Mouse (Mus musculus) heart, adult 18-20 months (tissue): ENCODE measurements around the gene Cemip2. TPM values are rescaled to one million over a fixed set of nuclear protein-coding genes. Genes with fewer than 3 reads are reported as not detected.

Experiments used
- DNase-seq, 2 experiments: peaks; one replicate each; pipeline ENCODE4 v3.0.0; 2021 to 2022; ENCODE audit warnings: mixed read lengths in 1 of 2
- total RNA-seq, 2 experiments: library from RNA; stranded (reverse); gene quantifications; 2 replicates each; pipeline ENCODE4 v1.2.3; 2021

Cemip2 gene
- total RNA-seq, 2 experiments from 2014 or later = 11.0 to 11.3 TPM

GRCm38 (mm10) chr19:21814433-21815020 lies 36.4 kb downstream of the Cemip2 start:
- DNase-seq = no peak

DNA sequence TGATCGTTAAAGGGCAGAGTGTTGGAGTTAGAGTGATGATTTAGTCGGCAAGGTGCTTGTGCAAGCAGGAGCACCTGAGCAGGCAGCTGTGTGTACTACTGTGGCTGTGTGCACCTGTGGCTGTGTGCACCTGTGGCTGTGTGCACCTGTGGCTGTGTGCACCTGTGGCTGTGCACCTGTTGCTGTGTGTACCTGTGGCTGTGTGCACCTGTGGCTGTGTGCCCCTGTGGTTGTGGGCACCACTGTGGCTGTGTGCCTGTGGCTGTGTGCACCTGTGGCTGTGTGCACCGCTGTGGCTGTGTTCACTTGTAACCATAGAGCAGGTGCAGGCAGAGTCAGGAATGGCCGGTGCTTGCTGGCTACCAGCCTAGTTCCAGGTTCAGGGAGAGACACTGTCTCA lies 38.1 kb downstream of the Cemip2 start:
- no peak for DNase-seq

DNA sequence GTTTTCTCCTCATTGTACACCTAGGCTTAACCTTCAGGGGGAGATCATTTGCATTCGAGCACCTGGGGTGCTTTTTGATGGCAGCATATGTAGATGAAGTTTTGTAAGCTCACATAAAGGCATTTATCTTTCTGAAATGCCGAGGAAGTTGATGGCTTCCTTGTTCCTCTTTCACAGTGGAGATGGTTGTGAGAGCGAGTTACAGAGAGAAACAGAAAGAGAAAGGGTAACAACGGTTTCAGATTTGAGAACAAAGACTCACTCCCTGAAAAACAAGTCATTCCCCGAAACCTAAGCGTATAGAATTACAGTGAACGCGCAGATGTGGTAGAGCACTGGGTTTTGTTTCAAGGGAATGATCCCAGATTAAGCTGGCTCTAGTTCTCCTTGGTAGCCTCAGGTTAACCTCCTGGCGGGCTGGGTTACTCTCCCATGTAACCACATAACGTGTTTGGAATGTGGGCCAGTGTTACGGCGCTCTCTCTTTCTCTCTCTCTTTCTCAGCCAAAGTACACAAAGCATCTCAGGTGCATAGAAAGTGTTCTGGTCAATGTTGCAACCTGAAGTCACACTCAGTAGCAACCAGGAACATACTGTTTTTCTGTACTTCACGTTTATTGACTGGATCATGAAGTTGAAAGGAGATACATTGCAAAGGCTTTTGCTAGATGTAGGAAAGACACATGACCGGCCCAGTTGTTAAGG lies 40.0 kb downstream of the Cemip2 start:
- no peak for DNase-seq

- DNase-seq = peak; percentile 45 to 46
These were observed 41.4 kb downstream of the Cemip2 start for GRCm38 (mm10) chr19:21819585-21819984.

- DNase-seq = peak; percentile 22 to 24
These were observed 42.0 kb downstream of the Cemip2 start for GRCm38 (mm10) chr19:21820126-21820525.

GRCm38 (mm10) chr19:21821877-21822276 lies 43.7 kb downstream of the Cemip2 start:
- peak; percentile 38 to 55 for DNase-seq

DNA sequence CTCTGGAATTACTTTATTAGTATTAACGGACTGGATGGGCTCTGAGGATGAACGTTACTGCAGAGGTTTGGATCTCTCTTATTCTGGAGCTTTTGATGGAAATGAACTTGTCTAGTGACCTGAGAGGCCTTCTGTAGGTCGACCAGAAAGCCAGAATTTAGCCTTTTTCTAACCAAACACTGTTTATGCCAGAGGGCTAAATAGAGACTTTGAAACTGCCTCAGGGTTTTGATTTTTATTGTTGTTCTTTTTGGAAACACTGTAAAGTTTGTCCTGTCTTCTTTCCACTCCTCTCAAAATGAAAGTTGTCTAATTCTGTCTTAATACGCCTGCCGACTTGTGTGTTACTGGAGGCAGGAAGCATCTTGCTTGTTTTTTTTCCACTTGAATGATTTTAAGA lies 46.0 kb downstream of the Cemip2 start:
- DNase-seq = no peak

- DNase-seq = no peak
These were observed 47.2 kb downstream of the Cemip2 start for GRCm38 (mm10) chr19:21825128-21825885.

- DNase-seq = no peak
These were observed 55.4 kb downstream of the Cemip2 start for GRCm38 (mm10) chr19:21833416-21833992.

- DNase-seq = no peak
These were observed 56.8 kb downstream of the Cemip2 start for GRCm38 (mm10) chr19:21834952-21835351.

GRCm38 (mm10) chr19:21850721-21851120 lies 72.6 kb downstream of the Cemip2 start:
- no peak for DNase-seq

DNA sequence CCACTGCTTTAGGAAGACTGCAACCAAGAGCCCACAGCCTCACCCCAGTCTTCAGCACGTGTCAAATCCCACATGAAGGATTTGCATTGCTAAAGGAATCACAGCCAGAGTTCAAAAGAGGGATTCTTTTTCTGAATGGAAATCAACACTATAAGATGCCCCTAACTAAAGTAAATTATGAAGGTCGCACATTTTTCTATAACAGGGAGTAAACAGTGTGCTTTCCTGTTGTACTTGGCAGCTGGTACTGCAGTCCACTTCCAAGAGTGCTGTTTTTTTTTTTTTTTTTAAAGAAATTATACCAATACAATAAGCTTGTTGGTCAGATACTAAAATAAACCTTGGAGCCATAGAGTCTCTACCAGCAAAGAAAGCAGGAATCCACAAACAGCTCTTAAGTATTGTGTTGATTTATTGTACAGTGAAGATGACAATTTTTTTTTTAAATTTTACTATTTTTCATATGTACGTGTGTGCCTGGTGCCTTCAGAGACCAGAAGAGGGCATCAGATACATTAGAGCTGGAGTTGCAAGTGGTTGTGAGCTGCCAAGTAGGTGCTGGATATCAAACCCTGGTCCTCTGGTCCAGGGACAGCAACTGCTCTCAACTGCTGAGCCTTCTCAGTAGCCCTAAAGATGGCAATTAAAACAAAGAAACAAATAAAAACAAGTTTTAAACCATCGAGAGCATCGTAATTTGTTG lies 76.5 kb downstream of the Cemip2 start:
- DNase-seq = no peak

- DNase-seq = no peak
These were observed 77.4 kb downstream of the Cemip2 start for GRCm38 (mm10) chr19:21855421-21856128.

DNA sequence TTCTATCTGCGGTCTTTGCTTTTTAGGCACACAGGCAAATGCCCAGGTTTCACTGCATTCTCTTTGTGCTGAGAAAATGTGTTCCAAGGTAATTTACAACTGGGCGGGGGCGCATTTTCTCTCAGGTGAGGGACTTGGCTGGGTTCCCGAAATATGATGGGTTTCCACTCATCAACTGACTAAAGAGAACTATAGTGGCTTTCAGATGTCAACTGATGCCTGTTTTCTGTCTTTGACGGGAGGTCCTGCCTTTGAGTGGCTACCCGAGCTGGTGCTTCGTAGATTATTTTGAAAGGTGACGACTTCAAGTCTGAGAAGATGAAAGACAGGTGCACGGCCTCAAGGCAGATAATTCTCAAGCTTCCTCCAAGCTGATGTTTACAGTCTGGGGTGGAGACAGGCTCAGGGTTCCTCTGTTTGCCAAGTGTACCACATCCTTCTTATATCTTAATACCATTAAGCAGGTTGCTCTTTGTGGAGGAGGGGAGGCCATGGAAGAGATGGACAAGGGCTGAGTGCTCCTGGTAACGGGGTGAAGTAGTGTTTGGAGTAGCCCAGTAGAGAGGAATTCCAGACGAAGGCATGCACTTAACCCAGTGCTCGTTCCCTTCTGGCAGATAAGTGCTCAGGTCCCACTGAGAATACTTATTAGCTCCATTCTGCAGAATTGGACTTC lies 80.8 kb downstream of the Cemip2 start:
- no peak for DNase-seq

DNA sequence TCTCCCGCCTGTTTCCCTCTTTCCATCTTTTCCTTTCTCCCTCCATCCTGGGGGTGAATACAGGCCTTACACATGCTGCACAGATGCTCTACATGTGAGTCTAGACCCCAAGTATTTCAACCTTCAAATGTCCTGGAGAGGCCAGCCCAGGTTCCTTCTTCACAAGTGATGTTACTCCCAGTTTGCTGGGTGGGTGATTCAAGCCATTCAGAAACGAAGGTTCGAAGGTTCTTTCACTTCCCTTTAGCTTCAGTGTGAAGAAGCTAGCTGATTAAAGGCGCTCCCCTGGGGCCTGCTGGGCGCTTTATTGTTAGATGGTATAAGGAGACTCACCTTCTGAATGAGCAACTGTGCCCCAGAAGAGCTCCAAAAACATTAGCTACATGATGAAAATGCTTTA lies 82.0 kb downstream of the Cemip2 start:
- no peak for DNase-seq

- DNase-seq = no peak
These were observed 82.8 kb downstream of the Cemip2 start for GRCm38 (mm10) chr19:21860894-21861293.

DNA sequence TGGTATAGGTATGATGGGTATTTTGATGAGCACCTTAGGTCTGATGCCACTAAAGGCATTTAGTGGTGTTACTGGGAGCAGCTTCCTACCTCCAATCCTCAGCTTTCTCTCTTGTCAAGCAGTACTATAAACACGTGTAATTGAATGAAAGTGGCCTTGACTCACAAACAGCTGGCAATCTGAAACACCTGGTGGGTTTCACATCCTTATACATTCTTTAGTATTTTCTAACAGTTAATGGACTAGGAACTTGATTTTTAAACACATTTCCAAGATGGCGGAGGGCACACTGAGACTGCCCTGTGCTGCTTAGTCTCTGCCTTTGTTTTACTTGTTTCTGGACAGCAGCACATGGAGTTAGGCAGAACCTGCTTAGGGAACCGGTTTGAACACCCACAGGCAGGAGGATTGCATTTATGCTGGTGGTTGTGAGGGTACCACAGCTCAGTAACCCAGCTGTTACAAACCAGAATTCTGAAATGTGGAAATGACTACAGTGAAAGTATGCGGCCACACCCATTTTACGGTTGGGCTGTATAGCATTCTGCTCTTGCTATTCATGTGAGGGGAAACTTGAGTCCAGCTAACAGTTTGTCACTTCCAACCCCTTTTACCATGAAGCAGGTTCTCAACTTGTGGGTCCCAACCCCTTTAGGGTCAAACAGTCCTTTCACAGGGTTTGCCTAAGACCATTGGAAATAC lies 84.3 kb downstream of the Cemip2 start:
- no peak for DNase-seq

DNA sequence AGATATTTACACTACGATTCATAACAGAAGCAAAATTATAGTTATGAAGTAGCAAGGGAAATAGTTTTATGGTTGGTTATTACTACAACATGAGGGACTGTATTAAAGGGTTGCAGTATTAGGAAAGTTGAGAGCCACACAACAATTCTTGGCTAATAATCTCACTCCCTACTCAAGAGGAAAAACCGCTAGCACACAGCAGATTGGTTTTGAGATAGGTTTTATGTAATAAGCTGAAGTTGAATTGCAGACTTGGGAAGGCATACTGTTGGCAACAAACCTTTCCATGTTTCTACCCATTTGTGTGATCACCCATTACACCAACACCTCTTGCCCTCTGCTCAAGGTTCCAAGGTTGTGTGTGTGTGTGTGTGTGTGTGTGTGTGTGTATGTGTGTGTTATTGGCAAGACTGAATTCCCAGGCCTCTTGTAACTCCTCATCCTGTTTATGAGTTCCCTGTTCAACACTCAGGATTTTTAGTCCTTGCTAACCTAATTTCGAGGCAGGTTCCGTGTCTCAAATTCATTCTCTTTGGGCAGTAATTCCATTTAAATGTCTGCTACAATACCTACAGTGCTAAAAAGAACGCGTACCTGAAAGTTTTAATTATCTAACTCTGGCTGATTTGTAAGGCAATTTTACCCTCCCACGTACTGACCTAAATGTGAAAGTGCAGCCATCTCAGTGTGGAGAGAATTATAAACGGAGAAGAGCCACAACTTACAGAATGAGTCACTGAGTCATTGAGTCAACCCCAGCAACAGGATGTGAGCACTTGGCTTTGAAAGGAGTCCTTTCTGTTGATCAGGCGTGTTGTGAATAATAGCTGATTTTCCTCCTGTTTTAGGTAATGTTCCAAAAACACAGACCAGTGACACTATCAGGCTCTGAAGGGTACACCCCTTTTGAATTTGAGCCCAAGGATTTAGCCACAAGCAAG lies 85.1 kb downstream of the Cemip2 start:
- no peak for DNase-seq
